Mouse (Mus musculus) brain, embryonic 14.5 days (tissue): ENCODE data around the gene Prkca. TPM values are rescaled to one million over a fixed set of nuclear protein-coding genes. Genes with fewer than 3 reads are reported as not detected.
"Not testable (repeated sequence)": the region's sequence is repeated elsewhere in the genome, so short reads cannot be mapped to it uniquely, and the experiment has no call there.

Source experiments
- DNase-seq: peaks from one replicate; pipeline ENCODE4 v3.0.0-alpha.2; 2011; ENCODE audit warnings: low read depth
- CTCF ChIP-seq: fragments of 200-500 bp; IDR thresholded peaks from 2 replicates; pipeline ENCODE4 v1.5.1; 2012; ENCODE audit warnings: inconsistent platforms, mild to moderate bottlenecking, moderate library complexity, borderline replicate concordance; ENCODE audit not compliant: insufficient read depth, insufficient read length; ENCODE audit errors: extremely low read depth
- POLR2A ChIP-seq: fragments of 200-500 bp; IDR thresholded peaks from 2 replicates; pipeline ENCODE4 v1.6.1; 2012; ENCODE audit warnings: mild to moderate bottlenecking, inconsistent platforms, borderline replicate concordance; ENCODE audit not compliant: poor library complexity, insufficient read depth, insufficient read length, severe bottlenecking; ENCODE audit errors: extremely low read depth
- polyA plus RNA-seq: library from polyadenylated mRNA; depleted of rRNA; stranded (reverse); fragments of >200 nt; gene quantifications from 2 replicates; pipeline ENCODE4 v1.2.3, GENCODE M21; 2012

The Prkca gene
- polyA plus RNA-seq, 1 experiment = 13.1 TPM

- TF ChIP-seq CTCF = no peak
- TF ChIP-seq POLR2A = no peak
- DNase-seq = no peak
Measured at GRCm38 (mm10) chr11:108090706-108091105, 253.0 kb downstream of the Prkca start.

DNA sequence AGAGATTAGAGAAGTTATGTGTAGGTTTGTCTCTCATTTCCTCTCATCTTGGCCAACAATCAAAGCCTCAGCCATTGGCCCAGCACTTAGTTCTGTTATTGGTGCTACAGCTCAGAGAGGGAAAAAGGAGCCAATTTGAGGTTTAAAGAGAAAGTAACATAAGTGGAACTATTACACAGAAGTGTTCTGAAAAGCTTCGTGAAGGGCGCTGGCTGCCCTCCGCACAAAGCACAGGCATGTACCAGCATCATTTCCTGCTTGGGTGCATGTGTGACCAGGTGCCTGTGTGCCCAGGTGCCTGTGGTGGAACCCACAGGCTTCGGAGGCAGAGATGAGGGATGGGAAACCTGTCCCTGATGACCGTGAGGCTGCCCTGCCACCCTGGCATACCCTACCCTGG is 255.7 kb downstream of the Prkca start:
- TF ChIP-seq POLR2A (no peak), CTCF (no peak)
- no peak for DNase-seq

DNA sequence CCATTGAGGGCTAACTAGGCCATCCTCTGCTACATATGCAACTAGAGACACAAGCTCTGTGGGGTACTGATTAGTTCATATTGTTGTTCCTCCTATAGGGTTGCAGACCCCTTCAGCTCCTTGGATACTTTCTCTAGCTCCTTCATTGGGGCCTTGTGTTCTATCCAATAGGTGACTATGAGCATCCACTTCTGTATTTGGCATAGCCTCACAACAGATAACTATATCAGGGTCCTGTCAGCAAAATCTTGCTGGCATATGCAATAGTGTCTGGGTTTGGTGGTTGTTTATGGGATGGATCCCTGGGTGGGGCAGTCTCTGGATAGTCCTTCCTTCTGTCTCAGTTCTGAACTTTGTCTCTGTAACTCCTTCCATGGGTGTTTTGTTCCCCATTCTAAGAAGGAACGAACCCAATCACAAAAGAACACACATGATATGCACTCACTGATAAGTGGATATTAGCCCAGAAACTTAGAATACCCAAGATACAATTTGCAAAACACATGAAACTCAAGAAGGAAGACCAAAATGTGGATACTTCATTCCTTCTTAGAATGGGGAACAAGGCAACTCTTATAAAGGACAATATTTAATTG is 256.5 kb downstream of the Prkca start:
- DNase-seq = not testable (repeated sequence)

- no peak for DNase-seq
- TF ChIP-seq CTCF (no peak), POLR2A (no peak)
Measured at GRCm38 (mm10) chr11:108082673-108083072, 261.1 kb downstream of the Prkca start.

DNA sequence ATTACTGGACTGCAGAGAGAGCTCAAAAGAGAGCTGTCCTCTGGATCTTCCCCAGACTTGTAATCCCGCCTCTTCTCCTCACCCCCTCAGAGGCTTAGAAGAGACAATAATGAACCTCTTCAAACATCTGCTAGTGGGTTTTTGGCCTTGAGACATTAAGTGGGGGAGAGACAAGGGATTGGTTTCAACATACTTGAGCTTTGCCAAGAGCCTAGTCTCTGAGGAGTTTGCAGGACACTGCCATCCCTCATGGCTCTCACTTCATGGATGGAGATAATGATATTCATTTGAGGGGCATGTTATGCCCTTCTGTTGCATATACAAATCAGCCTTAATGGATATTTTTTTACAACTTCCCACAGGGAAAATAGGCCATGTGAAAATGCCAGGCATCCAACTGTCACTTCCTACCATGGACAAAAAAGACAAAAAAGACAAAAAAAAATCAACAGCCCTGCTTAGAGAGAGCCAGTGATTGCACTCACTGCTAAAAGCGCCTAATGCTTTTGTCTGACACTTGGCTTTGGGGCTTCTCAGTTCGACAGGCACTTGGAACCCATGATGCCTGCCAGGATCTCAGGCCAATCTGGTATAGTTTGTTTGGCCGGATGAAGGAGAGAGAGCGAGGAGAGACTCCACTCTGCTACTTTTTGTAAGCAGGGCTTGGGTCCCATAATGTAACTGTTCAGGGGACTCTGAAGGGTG is 263.6 kb downstream of the Prkca start:
- TF ChIP-seq POLR2A = no peak
- TF ChIP-seq CTCF = no peak
- DNase-seq = peak; percentile 43

DNA sequence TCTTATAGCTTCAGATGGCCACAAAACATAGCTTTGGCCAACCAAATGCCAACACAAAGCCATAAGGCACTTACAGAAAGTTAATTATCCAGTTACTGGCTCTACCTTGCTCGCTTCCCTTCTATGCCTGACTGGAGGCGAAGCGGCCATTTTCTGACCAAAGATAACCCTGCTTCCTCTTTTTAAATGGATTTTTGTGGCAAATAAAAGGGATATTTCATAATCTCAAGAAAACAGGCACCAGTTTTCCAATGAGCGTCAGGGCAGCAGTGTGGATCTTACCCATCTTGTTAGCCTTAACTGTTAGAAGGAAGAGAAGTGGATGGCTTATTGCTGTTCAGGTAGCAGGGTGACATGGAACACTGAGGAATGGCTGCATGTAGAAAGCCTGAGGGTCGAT is 264.3 kb downstream of the Prkca start:
- no peak for DNase-seq
- TF ChIP-seq POLR2A (no peak), CTCF (no peak)

GRCm38 (mm10) chr11:108077514-108077913 is 266.2 kb downstream of the Prkca start:
- no peak for DNase-seq
- TF ChIP-seq POLR2A (no peak), CTCF (no peak)

- DNase-seq = no peak
- TF ChIP-seq POLR2A (no peak), CTCF (no peak)
Measured at GRCm38 (mm10) chr11:108072606-108073243, 271.0 kb downstream of the Prkca start.

DNA sequence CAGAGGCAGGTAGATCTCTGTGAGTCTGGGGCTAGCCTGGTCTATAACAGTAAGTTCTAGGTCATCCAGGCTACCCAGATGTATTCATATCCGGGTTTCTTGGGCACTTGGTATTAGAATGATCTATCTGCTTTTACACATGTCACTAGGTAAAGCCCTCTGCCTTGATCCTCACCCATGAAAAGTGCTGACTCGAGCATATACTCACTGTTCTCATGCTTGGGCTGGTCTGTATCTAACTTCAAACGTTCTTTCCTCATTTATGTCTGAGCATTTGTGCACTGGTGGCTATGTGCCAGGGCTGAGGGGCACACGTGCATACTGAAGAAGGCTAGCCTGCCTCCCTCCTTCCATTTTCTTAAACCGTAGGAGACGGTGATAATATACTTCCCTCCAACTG is 272.5 kb downstream of the Prkca start:
- TF ChIP-seq POLR2A (no peak), CTCF (no peak)
- no peak for DNase-seq

DNA sequence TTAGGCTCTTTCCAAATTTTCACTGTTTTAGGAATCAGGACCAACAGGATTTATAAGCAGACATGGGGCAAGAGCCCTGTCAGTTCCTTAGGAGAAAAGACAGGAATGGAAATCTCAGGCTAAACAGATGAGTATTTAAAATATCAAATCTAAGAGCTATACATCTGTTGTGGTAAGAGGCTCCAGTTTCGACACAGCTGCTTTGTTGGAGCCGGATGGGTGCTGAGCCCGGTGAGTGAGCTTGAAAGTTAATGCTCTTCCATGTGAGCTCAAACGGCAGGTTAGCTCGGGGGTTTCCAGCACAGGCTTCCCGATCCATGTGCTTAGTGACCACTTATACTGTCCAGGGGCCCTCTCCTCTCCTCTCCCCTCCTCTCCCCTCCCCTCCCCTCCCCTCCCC is 273.7 kb downstream of the Prkca start:
- TF ChIP-seq CTCF = no peak
- no peak for TF ChIP-seq POLR2A
- no peak for DNase-seq

DNA sequence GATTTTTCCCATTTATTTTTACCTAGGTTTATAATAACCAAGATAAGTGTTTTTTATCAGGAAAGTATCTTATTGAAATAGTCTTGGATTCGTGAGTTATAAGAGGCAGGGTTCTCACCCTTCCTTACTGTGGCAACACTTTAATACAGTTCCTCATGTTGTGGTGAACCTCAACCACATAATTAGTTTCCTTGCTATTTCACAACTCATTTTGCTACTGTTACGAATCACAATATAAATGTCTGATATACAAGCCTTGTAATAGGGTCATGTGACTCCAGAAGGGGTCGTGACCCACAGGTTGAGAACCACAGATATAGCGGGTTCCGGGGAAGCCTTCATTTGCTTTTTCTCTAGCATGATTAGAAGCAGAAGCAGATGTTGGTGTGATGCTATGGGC is 275.3 kb downstream of the Prkca start:
- no peak for TF ChIP-seq CTCF
- TF ChIP-seq POLR2A = no peak
- no peak for DNase-seq

GRCm38 (mm10) chr11:108067161-108067560 is 276.6 kb downstream of the Prkca start:
- TF ChIP-seq POLR2A (no peak), CTCF (no peak)
- no peak for DNase-seq
